Mouse (Mus musculus) heart, embryonic 12.5 days (tissue): ENCODE results near the gene Rpl27a. TPM values are rescaled to one million over a fixed set of nuclear protein-coding genes. Genes with fewer than 3 reads are reported as not detected.

ENCODE experiments used
- ATAC-seq: fragments of 200-750 bp; cut with Nextera tagmentation; 2 replicates; pipeline ENCODE4 v1.8.0; 2017; ENCODE audit warnings: moderate TSS enrichment, moderate library complexity; ENCODE audit not compliant: insufficient number of reproducible peaks, low FRiP score
- H3K27ac ChIP-seq: fragments of 300-500 bp; sonication (generic); 2 replicates; pipeline ENCODE4 v1.5.1; 2016; ENCODE audit warnings: mild to moderate bottlenecking, moderate library complexity; ENCODE audit not compliant: poor library complexity, severe bottlenecking
- H3K27me3 ChIP-seq: fragments of 300-500 bp; sonication (generic); replicated peaks from 2 replicates; pipeline ENCODE4 v1.6.1; 2016; ENCODE audit warnings: mild to moderate bottlenecking, moderate library complexity
- H3K36me3 ChIP-seq: fragments of 300-500 bp; sonication (generic); 2 replicates; pipeline ENCODE4 v1.6.1; 2016; ENCODE audit warnings: mild to moderate bottlenecking, moderate library complexity
- H3K4me1 ChIP-seq: fragments of 300-500 bp; sonication (generic); replicated peaks from 2 replicates; pipeline ENCODE4 v1.6.1; 2016; ENCODE audit warnings: mild to moderate bottlenecking
- H3K4me2 ChIP-seq: fragments of 300-500 bp; sonication (generic); 2 replicates; pipeline ENCODE4 v1.6.1; 2016; ENCODE audit warnings: mild to moderate bottlenecking, moderate library complexity
- H3K4me3 ChIP-seq: fragments of 300-500 bp; sonication (generic); 2 replicates; pipeline ENCODE4 v1.5.1; 2016; ENCODE audit warnings: mild to moderate bottlenecking
- H3K9ac ChIP-seq: fragments of 300-500 bp; sonication (generic); 2 replicates; pipeline ENCODE4 v1.6.1; 2016; ENCODE audit warnings: mild to moderate bottlenecking, moderate library complexity
- H3K9me3 ChIP-seq: fragments of 300-500 bp; sonication (generic); replicated peaks from 2 replicates; pipeline ENCODE4 v1.6.1; 2016; ENCODE audit warnings: mild to moderate bottlenecking, moderate library complexity
- WGBS: fragments of 180-500 bp; shearing (Covaris S2); methylation state at CpG from one replicate; pipeline ENCODE4 v1.1.7; 2016; 5-methylcytosine and 5-hydroxymethylcytosine counted together
- polyA plus RNA-seq: library from polyadenylated mRNA; unstranded; fragments of >200 nt; fragmentation: Nextera tagmentation; extraction: Ambion mirVana; gene quantifications from 2 replicates; pipeline ENCODE4 v1.2.1, GENCODE M21; 2016

Rpl27a gene
- polyA plus RNA-seq, 1 experiment from 2014 or later = 83.4 TPM

GRCm38 (mm10) chr7:109541609-109542363, 22.8 kb downstream of the Rpl27a start:
- no peak overlapping the region for H3K4me3 ChIP-seq
- H3K9me3 ChIP-seq = no peaks in the 10 kb centered on the region
- H3K36me3 ChIP-seq = peaks cover 72% of the 10 kb centered on the region
- no peak overlapping the region for H3K27ac ChIP-seq
- no peak overlapping the region for H3K9ac ChIP-seq
- no peaks in the 10 kb centered on the region for H3K27me3 ChIP-seq
- no peak overlapping the region for H3K4me2 ChIP-seq
- 75% methylated on average over 10 of the region's 10 CpGs for WGBS
- peaks cover 20% of the 10 kb centered on the region for H3K4me1 ChIP-seq
- no peak for ATAC-seq

- Histone ChIP-seq H3K9ac (no peak overlapping the region), H3K27ac (no peak overlapping the region), H3K4me1 (peaks cover 18% of the 10 kb centered on the region), H3K4me3 (no peak overlapping the region), H3K27me3 (no peaks in the 10 kb centered on the region), H3K9me3 (no peaks in the 10 kb centered on the region), H3K4me2 (no peak overlapping the region), H3K36me3 (peaks cover 71% of the 10 kb centered on the region)
- WGBS = 59% methylated on average over 3 of the region's 3 CpGs
- ATAC-seq = no peak
Measured at GRCm38 (mm10) chr7:109542364-109542628, 23.3 kb downstream of the Rpl27a start.

- Histone ChIP-seq H3K36me3 (peaks cover 70% of the 10 kb centered on the region), H3K27me3 (no peaks in the 10 kb centered on the region), H3K4me2 (no peak overlapping the region), H3K4me3 (no peak overlapping the region), H3K9ac (no peak overlapping the region), H3K4me1 (peaks cover 18% of the 10 kb centered on the region), H3K9me3 (no peaks in the 10 kb centered on the region), H3K27ac (no peak overlapping the region)
- 71% methylated on average over 5 of the region's 5 CpGs for WGBS
- no peak for ATAC-seq
Measured at GRCm38 (mm10) chr7:109544792-109545191, 25.8 kb downstream of the Rpl27a start.

- Histone ChIP-seq H3K9ac (0 out of 2 replicates have a peak overlapping the region, but pooled peaks have one; percentile 24), H3K4me3 (no peak overlapping the region), H3K9me3 (no peaks in the 10 kb centered on the region), H3K4me2 (no peak overlapping the region), H3K27ac (no peak overlapping the region), H3K4me1 (peaks cover 18% of the 10 kb centered on the region), H3K36me3 (peaks cover 65% of the 10 kb centered on the region), H3K27me3 (no peaks in the 10 kb centered on the region)
- 70% methylated on average over 10 of the region's 10 CpGs for WGBS
- no peak for ATAC-seq
Measured at GRCm38 (mm10) chr7:109545255-109545993, 26.5 kb downstream of the Rpl27a start.

GRCm38 (mm10) chr7:109546186-109546585, 27.2 kb downstream of the Rpl27a start:
- ATAC-seq = no peak
- Histone ChIP-seq H3K9me3 (no peaks in the 10 kb centered on the region), H3K4me1 (peaks cover 18% of the 10 kb centered on the region), H3K9ac (no peak overlapping the region), H3K4me3 (no peak overlapping the region), H3K27me3 (no peaks in the 10 kb centered on the region), H3K27ac (no peak overlapping the region), H3K4me2 (no peak overlapping the region), H3K36me3 (peaks cover 64% of the 10 kb centered on the region)
- WGBS = 85% methylated on average over 2 of the region's 2 CpGs

- Histone ChIP-seq H3K9me3 (no peaks in the 10 kb centered on the region), H3K27me3 (no peaks in the 10 kb centered on the region), H3K36me3 (peaks cover 65% of the 10 kb centered on the region), H3K4me3 (no peak overlapping the region), H3K4me1 (peaks cover 14% of the 10 kb centered on the region), H3K4me2 (no peak overlapping the region), H3K9ac (no peak overlapping the region), H3K27ac (no peak overlapping the region)
- 88% methylated on average over 5 of the region's 5 CpGs for WGBS
- no peak for ATAC-seq
Measured at GRCm38 (mm10) chr7:109546726-109547125, 27.8 kb downstream of the Rpl27a start.

- Histone ChIP-seq H3K27ac (peak overlapping the region; percentile 73), H3K4me1 (peaks cover 42% of the 10 kb centered on the region), H3K9ac (no peak overlapping the region), H3K4me2 (no peak overlapping the region; the same call in 1 of the 2 replicates), H3K4me3 (no peak overlapping the region), H3K9me3 (no peaks in the 10 kb centered on the region), H3K36me3 (peaks cover 16% of the 10 kb centered on the region), H3K27me3 (no peaks in the 10 kb centered on the region)
- ATAC-seq = peak; percentile 61
- 21% methylated on average over 6 of the region's 6 CpGs for WGBS
Measured at GRCm38 (mm10) chr7:109559536-109559935, 40.6 kb downstream of the Rpl27a start.

- H3K27ac ChIP-seq = peak overlapping the region; percentile 61; the same call in 1 of the 2 replicates
Measured at GRCm38 (mm10) chr7:109561466-109562153, 42.7 kb downstream of the Rpl27a start.

GRCm38 (mm10) chr7:109562154-109562599, 43.2 kb downstream of the Rpl27a start:
- no peak for ATAC-seq
- H3K4me3 ChIP-seq = no peak overlapping the region

More at GRCm38 (mm10) chr7:109561466-109562153, 42.7 kb downstream of the Rpl27a start:
- H3K4me2 ChIP-seq = no peak overlapping the region
- H3K9me3 ChIP-seq = no peaks in the 10 kb centered on the region
- H3K27me3 ChIP-seq = no peaks in the 10 kb centered on the region
- no peak overlapping the region for H3K9ac ChIP-seq
- peaks cover 45% of the 10 kb centered on the region for H3K4me1 ChIP-seq
- no peak for ATAC-seq
- H3K36me3 ChIP-seq = peaks cover 14% of the 10 kb centered on the region
- no peak overlapping the region for H3K4me3 ChIP-seq
- WGBS = 44% methylated on average over 8 of the region's 8 CpGs

GRCm38 (mm10) chr7:109562676-109563075, 43.7 kb downstream of the Rpl27a start:
- Histone ChIP-seq H3K4me2 (peak overlapping the region; percentile 31; the same call in 1 of the 2 replicates), H3K27me3 (no peaks in the 10 kb centered on the region), H3K9ac (peak overlapping the region; percentile 31; the same call in 1 of the 2 replicates), H3K4me3 (no peak overlapping the region), H3K36me3 (peaks cover 9% of the 10 kb centered on the region; the same call in 1 of the 2 replicates), H3K4me1 (peaks cover 54% of the 10 kb centered on the region), H3K9me3 (no peaks in the 10 kb centered on the region), H3K27ac (peak overlapping the region; percentile 71)
- no peak for ATAC-seq
- WGBS = 56% methylated on average over 5 of the region's 5 CpGs

More at GRCm38 (mm10) chr7:109562154-109562599, 43.2 kb downstream of the Rpl27a start:
- Histone ChIP-seq H3K9ac (peak overlapping the region; percentile 31; the same call in 1 of the 2 replicates), H3K27me3 (no peaks in the 10 kb centered on the region), H3K36me3 (peaks cover 9% of the 10 kb centered on the region; the same call in 1 of the 2 replicates), H3K27ac (peak overlapping the region; percentile 71), H3K9me3 (no peaks in the 10 kb centered on the region), H3K4me2 (peak overlapping the region; percentile 31), H3K4me1 (peaks cover 50% of the 10 kb centered on the region)
- WGBS = 26% methylated on average over 4 of the region's 4 CpGs
